Mouse (Mus musculus) urinary bladder, adult 2 months (tissue): ENCODE data around the gene Gm4791. TPM values are rescaled to one million over a fixed set of nuclear protein-coding genes. Genes with fewer than 3 reads are reported as not detected.

Experiments used
- DNase-seq: peaks from one replicate; pipeline ENCODE4 v3.0.0; 2022; ENCODE audit warnings: low spot score
- polyA plus RNA-seq: library from polyadenylated mRNA; depleted of rRNA; stranded (reverse); fragments of >200 nt; gene quantifications from 2 replicates; pipeline ENCODE4 v1.2.3, GENCODE M21; 2012; rRNA removed

The Gm4791 gene
- not detected in 2 replicates for polyA plus RNA-seq

- DNase-seq: no peak
Observed at GRCm38 (mm10) chr9:46998338-46998791, at the start of gene Gm4791. Gene Gm4791, plus strand, starts transcription at chr9:46998741.

GRCm38 (mm10) chr9:46956286-46956685 lies 42.3 kb upstream of the Gm4791 start:
- no peak for DNase-seq

GRCm38 (mm10) chr9:46957420-46957950 lies 41.1 kb upstream of the Gm4791 start:
- DNase-seq: no peak

GRCm38 (mm10) chr9:46966028-46966427 lies 32.5 kb upstream of the Gm4791 start:
- DNase-seq: no peak

- no peak for DNase-seq
Observed at GRCm38 (mm10) chr9:46968970-46969369, 29.6 kb upstream of the Gm4791 start.

GRCm38 (mm10) chr9:46969406-46969805 lies 29.1 kb upstream of the Gm4791 start:
- no peak for DNase-seq

GRCm38 (mm10) chr9:46978806-46979205 lies 19.7 kb upstream of the Gm4791 start:
- DNase-seq: no peak

- DNase-seq: no peak
Observed at GRCm38 (mm10) chr9:46980111-46980510, 18.4 kb upstream of the Gm4791 start.

- no peak for DNase-seq
Observed at GRCm38 (mm10) chr9:46983471-46983870, 15.1 kb upstream of the Gm4791 start.

- no peak for DNase-seq
Observed at GRCm38 (mm10) chr9:47041569-47041968, 43.0 kb downstream of the Gm4791 start.
